Mouse (Mus musculus) layer of hippocampus, postnatal 25 days (tissue): ENCODE results near the gene Tceanc2. TPM values are rescaled to one million over a fixed set of nuclear protein-coding genes. Genes with fewer than 3 reads are reported as not detected.
"Not testable (repeated sequence)": the region's sequence is repeated elsewhere in the genome, so short reads cannot be mapped to it uniquely, and the experiment has no call there.

ENCODE experiments used
- DNase-seq, 2 experiments: peaks; one replicate each; pipeline ENCODE4 v3.0.0; 2022; ENCODE audit warnings: mixed read lengths in 2 of 2, low spot score in 1 of 2; ENCODE audit errors: extremely low spot score in 1 of 2
- total RNA-seq, 2 experiments: library from RNA; stranded (reverse); gene quantifications; 2 replicates each; pipeline ENCODE4 v1.2.3; 2021

Tceanc2 gene
- total RNA-seq, 2 experiments from 2014 or later: 18.6 to 20.1 TPM

- no peak for DNase-seq
These were observed 49.5 kb downstream of the Tceanc2 start for GRCm38 (mm10) chr4:107129373-107129772.

GRCm38 (mm10) chr4:107127901-107128669 is 50.8 kb downstream of the Tceanc2 start:
- DNase-seq: no peak

GRCm38 (mm10) chr4:107126891-107127524 is 51.9 kb downstream of the Tceanc2 start:
- no peak for DNase-seq

GRCm38 (mm10) chr4:107126389-107126788 is 52.5 kb downstream of the Tceanc2 start:
- DNase-seq: no peak

GRCm38 (mm10) chr4:107125101-107125500 is 53.8 kb downstream of the Tceanc2 start:
- DNase-seq: no peak

GRCm38 (mm10) chr4:107124376-107124775 is 54.5 kb downstream of the Tceanc2 start:
- no peak for DNase-seq

- DNase-seq: peak in 1 of 2 experiments; percentile 29
These were observed 57.6 kb downstream of the Tceanc2 start for GRCm38 (mm10) chr4:107121165-107121943.

- no peak for DNase-seq
These were observed 58.2 kb downstream of the Tceanc2 start for GRCm38 (mm10) chr4:107120676-107121075.

GRCm38 (mm10) chr4:107119056-107119455 is 59.9 kb downstream of the Tceanc2 start:
- no peak for DNase-seq

- DNase-seq: no peak
These were observed 61.1 kb downstream of the Tceanc2 start for GRCm38 (mm10) chr4:107117741-107118385.

GRCm38 (mm10) chr4:107114278-107114677 is 64.6 kb downstream of the Tceanc2 start:
- no peak for DNase-seq

GRCm38 (mm10) chr4:107109181-107109580 is 69.7 kb downstream of the Tceanc2 start:
- DNase-seq: not testable (repeated sequence)

- DNase-seq: peak in 1 of 2 experiments; percentile 20
These were observed 70.6 kb downstream of the Tceanc2 start for GRCm38 (mm10) chr4:107108291-107108731.

GRCm38 (mm10) chr4:107106777-107107176 is 72.1 kb downstream of the Tceanc2 start:
- no peak for DNase-seq

- DNase-seq: no peak
These were observed 76.7 kb downstream of the Tceanc2 start for GRCm38 (mm10) chr4:107102220-107102619.

- DNase-seq: no peak
These were observed 80.0 kb downstream of the Tceanc2 start for GRCm38 (mm10) chr4:107098791-107099525.

- DNase-seq: no peak
These were observed 80.5 kb downstream of the Tceanc2 start for GRCm38 (mm10) chr4:107098375-107098774.

- DNase-seq: no peak
These were observed 81.0 kb downstream of the Tceanc2 start for GRCm38 (mm10) chr4:107097871-107098270.

- no peak for DNase-seq
These were observed 82.0 kb downstream of the Tceanc2 start, which contains the start of gene Cdcp2 for GRCm38 (mm10) chr4:107096841-107097373. Cdcp2 (plus strand) TSS chr4:107096891.
